Mouse (Mus musculus) heart, embryonic 14.5 days (tissue): ENCODE measurements around the gene Gh. TPM values are rescaled to one million over a fixed set of nuclear protein-coding genes. Genes with fewer than 3 reads are reported as not detected.

ENCODE experiments used
- ATAC-seq: fragments of 200-750 bp; cut with Nextera tagmentation; 2 replicates; pipeline ENCODE4 v1.8.0; 2017; ENCODE audit warnings: low read depth, moderate TSS enrichment; ENCODE audit not compliant: insufficient number of reproducible peaks, insufficient read depth, low FRiP score
- H3K27ac ChIP-seq, 2 experiments: fragments of 200-500 bp in 1 of 2; fragments of 300-500 bp in 1 of 2; sonication (generic) in 1 of 2; replicated peaks in 1 of 2; 2 replicates each; pipeline ENCODE4 v1.5.1; 2012 to 2014; ENCODE audit warnings: low read depth in 2 of 2, low read length in 2 of 2, control low read depth in 1 of 2, mild to moderate bottlenecking in 1 of 2, mixed read lengths in 1 of 2; ENCODE audit not compliant: control insufficient read depth in 1 of 2, insufficient read depth in 1 of 2
- H3K27me3 ChIP-seq: fragments of 300-500 bp; sonication (generic); 2 replicates; pipeline ENCODE4 v1.6.1; 2014; ENCODE audit warnings: mild to moderate bottlenecking, low read length, control low read depth; ENCODE audit not compliant: control insufficient read depth, insufficient read depth
- H3K36me3 ChIP-seq: fragments of 300-500 bp; sonication (generic); 2 replicates; pipeline ENCODE4 v1.6.1; 2014; ENCODE audit warnings: mild to moderate bottlenecking, control low read depth, low read length, mixed read lengths; ENCODE audit not compliant: control insufficient read depth, insufficient read depth
- H3K4me1 ChIP-seq, 2 experiments: fragments of 200-500 bp in 1 of 2; fragments of 300-500 bp in 1 of 2; sonication (generic) in 1 of 2; 2 replicates each; pipeline ENCODE4 v1.6.1; 2012 to 2014; ENCODE audit warnings: low read length in 2 of 2, control low read depth in 1 of 2, mixed read lengths in 1 of 2; ENCODE audit not compliant: control insufficient read depth in 2 of 2, insufficient read depth in 2 of 2
- H3K4me2 ChIP-seq: fragments of 300-500 bp; sonication (generic); 2 replicates; pipeline ENCODE4 v1.6.1; 2014; ENCODE audit warnings: mild to moderate bottlenecking, low read length
- H3K4me3 ChIP-seq, 2 experiments: fragments of 200-500 bp in 1 of 2; fragments of 300-500 bp in 1 of 2; sonication (generic) in 1 of 2; 2 replicates each; pipeline ENCODE4 v1.5.1; 2012 to 2014; ENCODE audit warnings: low read length in 2 of 2, mild to moderate bottlenecking in 2 of 2, control low read depth in 1 of 2, low read depth in 1 of 2, moderate library complexity in 1 of 2; ENCODE audit not compliant: control insufficient read depth in 1 of 2, insufficient read depth in 1 of 2
- H3K9ac ChIP-seq: fragments of 300-500 bp; sonication (generic); 2 replicates; pipeline ENCODE4 v1.6.1; 2014; ENCODE audit warnings: mild to moderate bottlenecking, low read length
- H3K9me3 ChIP-seq: fragments of 300-500 bp; sonication (generic); 2 replicates; pipeline ENCODE4 v1.6.1; 2016; ENCODE audit warnings: low read length, control low read depth; ENCODE audit not compliant: control insufficient read depth
- WGBS: fragments of 180-500 bp; shearing (Covaris S2); extraction: QIAGEN DNeasy Blood & Tissue Kit; methylation state at CpG from one replicate; pipeline ENCODE4 v1.1.7; 2014; 5-methylcytosine and 5-hydroxymethylcytosine counted together
- polyA plus RNA-seq: library from polyadenylated mRNA; unstranded; fragments of >200 nt; fragmentation: Nextera tagmentation; extraction: Ambion mirVana; gene quantifications from 2 replicates; pipeline ENCODE4 v1.2.1, GENCODE M21; 2014

Gene Gh
- polyA plus RNA-seq, 1 experiment from 2014 or later = not detected

GRCm38 (mm10) chr11:106289369-106289768 lies 12.3 kb downstream of the Gh start:
- H3K27ac ChIP-seq = no peak overlapping the region
- H3K9ac ChIP-seq = no peak overlapping the region
- 21% methylated on average over 8 of the region's 8 CpGs for WGBS
- H3K4me1 ChIP-seq = peaks cover 3 to 6% of the 10 kb centered on the region in 2 experiments; a peak in 2 of 4 replicates
- no peaks in the 10 kb centered on the region for H3K36me3 ChIP-seq
- H3K27me3 ChIP-seq = no peaks in the 10 kb centered on the region
- H3K4me2 ChIP-seq = no peak overlapping the region
- ATAC-seq = peak; percentile 54
- no peaks in the 10 kb centered on the region for H3K9me3 ChIP-seq
- H3K4me3 ChIP-seq = no peak overlapping the region

GRCm38 (mm10) chr11:106286987-106287386 lies 14.7 kb downstream of the Gh start:
- Histone ChIP-seq H3K27me3 (no peaks in the 10 kb centered on the region), H3K9me3 (no peaks in the 10 kb centered on the region), H3K4me1 (peaks cover 3 to 6% of the 10 kb centered on the region in 2 experiments; a peak in 2 of 4 replicates), H3K36me3 (no peaks in the 10 kb centered on the region), H3K27ac (no peak overlapping the region), H3K4me3 (no peak overlapping the region), H3K9ac (no peak overlapping the region), H3K4me2 (no peak overlapping the region)
- no peak for ATAC-seq
- whole genome bisulfite sequencing = 72% methylated on average over 11 of the region's 11 CpGs

- Histone ChIP-seq H3K27ac (no peak overlapping the region), H3K27me3 (no peaks in the 10 kb centered on the region), H3K36me3 (no peaks in the 10 kb centered on the region), H3K4me3 (no peak overlapping the region), H3K4me1 (peaks cover 3 to 6% of the 10 kb centered on the region in 2 experiments; a peak in 2 of 4 replicates), H3K9ac (no peak overlapping the region), H3K9me3 (no peaks in the 10 kb centered on the region), H3K4me2 (no peak overlapping the region)
- WGBS = 76% methylated on average over 7 of the region's 7 CpGs
- no peak for ATAC-seq
Observed at GRCm38 (mm10) chr11:106286206-106286605, 15.5 kb downstream of the Gh start.

DNA sequence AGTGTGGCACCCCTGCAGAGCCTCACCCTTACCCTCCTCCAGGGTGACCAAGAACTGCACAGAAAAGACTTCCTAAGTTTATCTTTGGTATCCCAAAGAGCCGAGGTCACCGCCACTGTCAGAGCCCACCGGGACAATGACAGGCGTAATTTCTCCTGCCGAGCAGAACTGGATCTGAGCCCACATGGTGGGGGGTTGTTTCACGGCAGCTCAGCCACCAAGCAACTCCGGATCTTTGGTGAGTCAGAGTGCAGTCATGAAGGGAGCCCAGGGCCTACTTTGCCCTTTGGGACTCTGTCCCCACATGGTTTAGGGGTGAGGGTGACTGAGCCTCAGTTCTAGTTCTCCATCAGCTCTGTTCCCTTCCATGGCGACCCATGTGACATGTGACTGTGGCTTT lies 17.5 kb downstream of the Gh start:
- Histone ChIP-seq H3K36me3 (no peaks in the 10 kb centered on the region), H3K9me3 (no peaks in the 10 kb centered on the region), H3K4me2 (no peak overlapping the region), H3K27me3 (no peaks in the 10 kb centered on the region), H3K4me1 (no peaks in the 10 kb centered on the region; a peak in 2 of 4 replicates), H3K9ac (no peak overlapping the region), H3K27ac (no peak overlapping the region), H3K4me3 (no peak overlapping the region)
- no peak for ATAC-seq
- WGBS = 52% methylated on average over 8 of the region's 8 CpGs

DNA sequence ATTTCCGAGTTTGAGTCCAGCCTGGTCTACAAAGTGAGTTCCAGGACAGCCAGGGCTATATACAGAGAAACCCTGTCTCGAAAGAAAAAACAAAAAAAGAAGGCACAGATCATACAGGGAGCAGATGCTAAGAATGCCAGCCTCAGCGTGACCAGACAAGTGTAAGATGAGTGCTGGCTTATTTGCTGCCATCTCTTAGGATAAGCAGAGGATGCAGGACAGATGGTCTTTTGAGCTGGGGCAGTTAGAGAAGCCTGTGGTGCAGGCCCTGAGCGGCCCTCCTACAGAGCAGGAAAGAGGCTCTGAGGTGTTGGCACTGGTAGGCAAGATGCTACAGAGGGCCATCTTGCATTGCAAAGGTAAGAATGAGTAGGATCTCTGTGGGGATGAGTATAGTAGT lies 18.3 kb downstream of the Gh start:
- H3K36me3 ChIP-seq = no peaks in the 10 kb centered on the region
- no peaks in the 10 kb centered on the region for H3K27me3 ChIP-seq
- no peak overlapping the region for H3K27ac ChIP-seq
- 67% methylated on average over 4 of the region's 4 CpGs for WGBS
- H3K4me3 ChIP-seq = no peak overlapping the region
- H3K9ac ChIP-seq = no peak overlapping the region
- H3K9me3 ChIP-seq = no peaks in the 10 kb centered on the region
- ATAC-seq = no peak
- no peaks in the 10 kb centered on the region; a peak in 2 of 4 replicates for H3K4me1 ChIP-seq
- no peak overlapping the region for H3K4me2 ChIP-seq

DNA sequence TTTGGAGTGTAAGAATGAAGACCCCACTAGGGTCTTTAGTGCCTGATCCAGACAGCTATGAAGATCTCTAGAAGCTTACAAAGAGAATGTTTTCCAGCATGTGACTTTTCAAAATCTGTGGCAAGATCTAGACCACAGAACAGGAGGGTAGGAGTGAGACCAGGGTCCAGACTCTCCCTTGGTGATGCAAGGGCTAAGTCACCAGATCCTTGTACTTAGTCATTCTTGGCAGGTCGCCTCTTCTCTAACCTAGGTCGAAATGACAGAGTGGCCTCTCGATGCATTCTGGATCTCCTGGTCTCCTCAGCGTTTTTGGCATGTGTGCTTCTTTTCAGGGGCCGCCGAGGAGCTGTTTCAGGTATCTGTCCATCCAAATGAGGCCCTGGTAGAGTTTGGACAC lies 19.2 kb downstream of the Gh start:
- WGBS = 76% methylated on average over 6 of the region's 6 CpGs
- ATAC-seq = no peak
- no peak overlapping the region for H3K4me3 ChIP-seq
- H3K36me3 ChIP-seq = no peaks in the 10 kb centered on the region
- no peak overlapping the region for H3K9ac ChIP-seq
- H3K9me3 ChIP-seq = no peaks in the 10 kb centered on the region
- no peaks in the 10 kb centered on the region for H3K27me3 ChIP-seq
- no peak overlapping the region for H3K27ac ChIP-seq
- no peaks in the 10 kb centered on the region; a peak in 2 of 4 replicates for H3K4me1 ChIP-seq
- H3K4me2 ChIP-seq = no peak overlapping the region

DNA sequence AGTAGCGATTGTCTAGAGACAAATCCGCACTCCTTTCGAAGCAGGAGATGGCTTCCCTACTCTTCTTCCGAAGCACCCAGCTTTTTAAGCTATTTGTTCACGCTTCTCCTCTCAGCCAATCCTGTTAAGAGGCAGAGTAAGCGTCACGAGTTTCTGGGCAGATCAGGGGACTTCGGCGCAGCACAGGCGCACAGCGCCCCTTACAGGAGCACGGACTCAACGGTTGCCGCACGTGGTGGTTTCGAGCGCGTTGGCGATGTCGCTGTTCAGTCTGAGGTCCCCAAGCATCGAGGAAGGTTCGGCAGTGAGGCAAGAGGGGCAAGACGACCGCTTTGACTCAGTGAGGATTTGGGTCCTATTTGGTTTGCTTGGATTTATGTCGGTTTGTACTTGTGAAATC lies 25.2 kb downstream of the Gh start, which contains the start of gene Tcam1:
Gene Tcam1, plus strand, starts transcription at position 219 of the 400 bp plus-strand sequence.
- WGBS = 7% methylated on average over 25 of the region's 25 CpGs
- H3K9ac ChIP-seq = no peak within 1 kb of the TSS
- H3K4me2 ChIP-seq = peak within 1 kb of the TSS; percentile 57
- H3K27ac ChIP-seq = no peak within 1 kb of the TSS
- H3K27me3 ChIP-seq = no peaks in the 10 kb centered on the region
- no peaks in the 10 kb centered on the region for H3K36me3 ChIP-seq
- peaks cover 9 to 12% of the 10 kb centered on the region in 2 experiments for H3K4me1 ChIP-seq
- no peaks in the 10 kb centered on the region for H3K9me3 ChIP-seq
- H3K4me3 ChIP-seq = 0 out of 4 replicates have a peak within 1 kb of the TSS, but pooled peaks of 1 of the 2 experiments have one; percentile 9
- no peak; the same call in 1 of the 2 replicates for ATAC-seq

DNA sequence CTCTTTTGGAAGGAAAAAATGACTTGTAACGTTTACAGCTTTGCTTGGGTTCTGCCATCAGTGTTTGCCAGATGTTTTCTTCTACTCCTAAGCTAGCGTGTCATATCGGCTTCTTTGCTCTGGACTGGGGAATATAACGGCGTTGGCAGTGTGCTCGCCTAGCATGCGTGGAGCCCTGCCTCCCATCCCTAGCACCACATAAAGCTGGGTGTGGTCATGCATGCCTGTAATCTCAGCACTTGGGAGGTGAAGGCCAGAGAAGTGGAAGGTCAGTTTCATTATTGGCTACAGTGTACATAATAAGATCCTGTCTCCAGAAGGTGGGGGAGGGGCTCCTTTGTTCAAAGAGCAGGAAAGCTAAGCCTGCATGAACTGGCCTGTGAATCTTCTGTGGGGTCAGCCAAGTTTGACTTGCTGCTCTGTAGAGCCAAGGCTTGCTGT lies 26.7 kb downstream of the Gh start:
- Histone ChIP-seq H3K9ac (no peak overlapping the region), H3K4me3 (no peak overlapping the region), H3K9me3 (no peaks in the 10 kb centered on the region), H3K4me1 (peaks cover 11 to 18% of the 10 kb centered on the region in 2 experiments), H3K4me2 (no peak overlapping the region), H3K27me3 (no peaks in the 10 kb centered on the region), H3K36me3 (peaks cover 3% of the 10 kb centered on the region; the same call in 1 of the 2 replicates), H3K27ac (no peak overlapping the region)
- 79% methylated on average over 7 of the region's 7 CpGs for WGBS
- no peak for ATAC-seq
